Mouse (Mus musculus) megakaryocyte, embryonic 14.5 days (primary cell): ENCODE data around the gene Fgf13. TPM values are rescaled to one million over a fixed set of nuclear protein-coding genes. Genes with fewer than 3 reads are reported as not detected.

ENCODE experiments used
- H3K27me3 ChIP-seq: replicated peaks from 2 replicates; pipeline ENCODE3; 2012; ENCODE audit warnings: inconsistent platforms
- H3K36me3 ChIP-seq: replicated peaks from 2 replicates; pipeline ENCODE3; 2012; ENCODE audit warnings: low read length, inconsistent platforms, mixed read lengths
- H3K4me1 ChIP-seq: 2 replicates; pipeline ENCODE4 v1.6.1; 2012; ENCODE audit warnings: inconsistent platforms
- H3K4me3 ChIP-seq: replicated peaks from 2 replicates; pipeline ENCODE3; 2012; ENCODE audit warnings: moderate library complexity, mild to moderate bottlenecking, inconsistent platforms
- H3K9me3 ChIP-seq: 2 replicates; pipeline ENCODE4 v1.6.1; 2012; ENCODE audit warnings: inconsistent platforms
- FLI1 ChIP-seq: IDR thresholded peaks from 2 replicates; pipeline ENCODE4 v1.6.1; 2012; ENCODE audit warnings: low read length, inconsistent platforms, mixed read lengths
- GATA1 ChIP-seq: IDR thresholded peaks from 3 replicates; pipeline ENCODE4 v1.6.1; 2012; ENCODE audit warnings: mixed read lengths, low read length, inconsistent platforms, borderline replicate concordance
- polyA plus RNA-seq: library from polyadenylated mRNA; stranded (reverse); fragments of >175 nt; gene quantifications from 2 replicates; pipeline ENCODE4 v1.2.3, GENCODE M21; 2012; ENCODE audit warnings: low replicate concordance; ENCODE audit not compliant: insufficient read depth

The Fgf13 gene
- not detected in 2 replicates for polyA plus RNA-seq

DNA sequence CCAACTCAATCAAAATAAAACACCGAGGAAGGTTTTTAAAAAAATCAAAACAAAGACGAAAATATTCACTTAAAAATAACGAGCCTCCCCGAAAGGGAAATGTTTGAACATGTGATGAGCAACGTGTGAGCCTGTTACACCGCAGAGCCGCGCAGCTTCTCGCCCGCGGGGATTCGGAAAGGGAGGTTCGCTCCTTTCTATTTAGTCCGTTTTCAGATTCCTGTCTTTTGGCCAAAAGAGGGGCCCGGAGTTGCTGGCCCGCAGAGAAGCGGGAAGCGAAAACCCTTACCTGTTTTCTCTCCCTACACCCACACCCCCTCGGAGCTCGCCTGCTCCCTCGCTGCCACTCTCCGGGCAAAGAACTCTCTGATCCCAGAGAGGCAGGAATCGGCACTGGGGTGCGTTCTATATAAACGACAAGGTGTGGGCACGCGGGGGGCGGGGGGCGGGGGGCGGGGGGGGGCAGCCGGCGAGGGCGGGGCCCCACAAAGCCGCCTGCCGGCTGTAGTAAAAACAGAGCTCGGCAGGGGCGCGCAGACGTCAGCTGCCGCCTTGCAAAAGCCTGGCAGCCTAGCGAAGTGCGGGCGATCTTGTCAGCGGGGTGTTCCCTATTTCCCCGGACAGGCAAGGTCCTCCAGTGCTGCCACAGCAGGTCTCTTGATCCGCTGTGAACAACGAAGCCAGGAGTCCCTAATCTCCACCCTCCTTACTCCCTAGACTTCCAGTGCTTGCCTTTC is at the start of gene Fgf13:
Gene Fgf13 (minus strand): TSS at position 377 of the 737 bp plus-strand sequence.
- Histone ChIP-seq H3K9me3 (peaks cover 23% of the 10 kb centered on the region), H3K36me3 (no peaks in the 10 kb centered on the region), H3K4me3 (peak within 1 kb of the TSS; percentile 74), H3K27me3 (peaks cover 57% of the 10 kb centered on the region), H3K4me1 (peaks cover 9% of the 10 kb centered on the region; the same call in 1 of the 2 replicates)
- TF ChIP-seq FLI1: no peak
- TF ChIP-seq GATA1: no peak

DNA sequence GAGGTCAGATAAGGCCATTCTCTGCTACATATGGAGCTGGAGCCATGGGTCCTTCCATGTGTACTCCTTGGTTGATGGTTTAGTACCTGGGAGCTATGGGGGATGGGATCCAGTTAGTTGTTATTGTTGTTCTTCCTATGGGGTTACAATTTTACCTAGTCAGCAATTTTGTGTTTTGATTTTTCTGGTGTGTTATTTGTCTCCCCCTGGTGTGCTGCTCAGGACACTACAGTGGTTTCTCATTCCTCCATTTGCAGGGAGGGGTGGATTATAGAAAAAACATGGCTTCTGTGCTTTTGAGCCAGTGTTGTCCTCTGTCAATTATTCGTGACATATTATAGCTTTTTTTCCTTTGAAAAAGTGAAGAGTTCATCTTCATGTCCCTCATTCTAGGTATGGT is 38.7 kb upstream of the Fgf13 start:
- H3K4me3 ChIP-seq: no peak overlapping the region
- no peak for TF ChIP-seq GATA1
- no peak for TF ChIP-seq FLI1
- H3K9me3 ChIP-seq: no peaks in the 10 kb centered on the region
- no peaks in the 10 kb centered on the region for H3K4me1 ChIP-seq
- H3K36me3 ChIP-seq: no peaks in the 10 kb centered on the region
- no peaks in the 10 kb centered on the region for H3K27me3 ChIP-seq

DNA sequence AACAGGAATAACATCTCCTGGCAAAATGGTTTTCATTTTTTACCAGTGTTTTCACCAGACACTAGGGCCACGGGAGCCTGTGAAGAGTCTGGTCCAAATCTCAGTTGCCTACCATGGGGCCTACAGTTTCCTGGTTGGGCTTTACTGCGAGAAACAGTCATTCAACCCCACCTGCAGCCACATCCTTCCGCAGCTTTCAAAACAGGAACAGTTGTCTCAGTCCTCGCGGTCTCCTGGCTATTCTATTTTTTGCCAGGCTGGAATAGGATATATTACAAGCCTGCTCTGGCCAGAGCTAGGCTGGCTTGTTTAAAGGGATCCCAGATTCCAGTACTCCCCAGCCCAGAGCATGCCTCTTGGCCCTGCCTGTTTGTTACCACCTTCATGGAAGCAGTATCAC is 21.2 kb upstream of the Fgf13 start:
- Histone ChIP-seq H3K4me3 (no peak overlapping the region), H3K4me1 (no peaks in the 10 kb centered on the region), H3K9me3 (no peaks in the 10 kb centered on the region), H3K27me3 (peaks cover 9% of the 10 kb centered on the region), H3K36me3 (no peaks in the 10 kb centered on the region)
- no peak for TF ChIP-seq GATA1
- no peak for TF ChIP-seq FLI1

DNA sequence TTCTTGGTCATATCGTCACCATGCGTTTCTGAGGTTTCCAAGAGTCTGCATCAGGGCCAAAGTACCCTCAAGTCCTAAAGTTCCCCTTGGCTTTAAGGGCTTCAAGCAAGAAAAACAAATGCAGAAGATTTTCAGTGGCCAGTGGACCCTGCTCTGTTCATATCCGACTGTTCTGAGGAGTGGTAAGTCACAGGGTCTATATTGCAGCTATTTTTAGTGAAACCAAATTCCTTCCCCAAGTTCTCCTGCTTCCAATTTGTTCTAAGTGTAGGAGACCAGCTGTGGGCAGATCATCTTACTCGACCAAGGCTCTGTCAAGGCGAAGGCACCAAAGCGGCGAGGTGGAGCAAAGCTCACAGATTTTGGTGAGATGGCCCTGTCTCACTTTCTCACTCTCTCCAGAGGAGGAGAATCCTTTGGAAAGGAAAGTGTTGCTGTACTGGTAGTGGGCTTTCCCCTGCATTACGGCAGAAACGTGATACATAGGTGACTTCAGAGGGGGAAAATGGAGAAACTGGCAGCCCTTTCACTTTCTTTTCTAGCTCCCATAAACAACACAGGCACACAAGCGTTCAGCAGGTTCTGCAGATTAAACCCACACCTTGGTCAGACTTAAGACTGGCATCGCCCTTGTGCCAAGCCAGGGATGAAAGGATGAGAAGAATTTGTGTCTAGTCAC is 17.8 kb upstream of the Fgf13 start:
- no peaks in the 10 kb centered on the region for H3K36me3 ChIP-seq
- no peak overlapping the region for H3K4me3 ChIP-seq
- no peaks in the 10 kb centered on the region for H3K9me3 ChIP-seq
- H3K27me3 ChIP-seq: peaks cover 9% of the 10 kb centered on the region
- TF ChIP-seq GATA1: no peak
- no peak for TF ChIP-seq FLI1
- no peaks in the 10 kb centered on the region for H3K4me1 ChIP-seq

DNA sequence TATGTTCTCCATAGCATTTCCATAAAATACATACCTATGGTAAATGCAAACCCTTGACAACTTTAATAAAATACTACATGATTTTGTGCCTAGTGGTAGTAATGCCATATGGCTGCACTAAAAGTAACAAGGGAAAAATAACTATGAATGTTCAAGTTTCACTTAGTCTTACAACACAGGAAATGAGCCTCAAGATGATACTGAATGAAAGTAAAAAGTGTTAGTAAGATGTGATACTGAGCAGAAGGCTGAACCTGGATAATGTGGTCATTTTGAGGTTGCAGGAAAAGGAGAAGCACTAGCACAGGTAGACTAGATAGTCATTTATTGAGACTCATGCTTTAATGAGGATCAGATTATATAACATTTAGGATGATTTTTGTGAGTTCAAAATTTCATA is 16.2 kb upstream of the Fgf13 start:
- no peaks in the 10 kb centered on the region for H3K36me3 ChIP-seq
- TF ChIP-seq FLI1: no peak
- H3K4me1 ChIP-seq: no peaks in the 10 kb centered on the region
- H3K4me3 ChIP-seq: no peak overlapping the region
- H3K9me3 ChIP-seq: no peaks in the 10 kb centered on the region
- H3K27me3 ChIP-seq: peaks cover 8% of the 10 kb centered on the region

DNA sequence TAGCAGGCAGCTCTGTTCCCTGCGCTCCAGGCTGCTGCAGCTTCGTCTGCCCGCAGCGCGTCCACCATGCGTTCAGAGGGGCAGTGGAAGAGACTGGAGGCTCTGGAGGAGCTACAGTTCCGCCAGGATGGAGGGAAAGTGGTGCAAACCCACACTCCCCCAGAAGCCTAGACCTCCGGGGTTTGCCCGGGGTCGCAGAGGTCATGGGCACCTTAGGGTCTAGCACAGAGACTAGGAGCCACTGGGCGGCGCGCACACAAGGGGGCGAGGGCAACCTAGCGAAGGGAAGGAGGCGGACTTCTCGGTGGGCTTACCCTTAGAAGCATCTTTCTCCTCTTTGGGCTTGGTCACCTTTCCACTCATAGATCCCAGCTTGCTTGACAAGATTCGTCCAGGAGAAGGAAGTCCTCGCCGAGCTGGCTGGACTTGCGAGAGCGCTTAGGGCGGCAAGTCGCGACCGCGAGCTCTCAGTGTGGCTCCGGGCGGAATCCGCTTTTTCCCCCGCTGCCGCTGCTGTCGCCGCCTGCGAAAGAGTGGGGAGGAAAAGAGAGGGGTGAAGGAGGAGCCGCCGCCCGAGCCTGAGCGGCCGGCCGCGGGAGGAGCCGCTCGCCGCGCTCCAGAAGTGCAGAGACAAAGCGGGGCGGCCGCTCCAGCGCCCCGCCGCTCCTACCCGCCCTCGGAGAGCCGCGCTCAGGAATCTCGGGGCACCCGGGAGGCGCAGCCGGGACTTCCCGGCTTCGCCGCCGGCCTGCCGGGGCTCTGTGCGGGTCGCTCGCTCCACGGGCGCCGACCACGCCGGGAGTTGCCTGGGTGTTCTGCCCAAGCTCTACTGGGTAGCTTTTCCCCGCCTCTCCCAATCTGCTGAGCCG is 811 bp downstream of the Fgf13 start:
- H3K4me3 ChIP-seq: peak overlapping the region; percentile 51
- peaks cover 54% of the 10 kb centered on the region for H3K27me3 ChIP-seq
- TF ChIP-seq GATA1 (no peak), FLI1 (no peak)
- no peaks in the 10 kb centered on the region for H3K36me3 ChIP-seq
- peaks cover 9% of the 10 kb centered on the region; the same call in 1 of the 2 replicates for H3K4me1 ChIP-seq
- peaks cover 23% of the 10 kb centered on the region for H3K9me3 ChIP-seq

DNA sequence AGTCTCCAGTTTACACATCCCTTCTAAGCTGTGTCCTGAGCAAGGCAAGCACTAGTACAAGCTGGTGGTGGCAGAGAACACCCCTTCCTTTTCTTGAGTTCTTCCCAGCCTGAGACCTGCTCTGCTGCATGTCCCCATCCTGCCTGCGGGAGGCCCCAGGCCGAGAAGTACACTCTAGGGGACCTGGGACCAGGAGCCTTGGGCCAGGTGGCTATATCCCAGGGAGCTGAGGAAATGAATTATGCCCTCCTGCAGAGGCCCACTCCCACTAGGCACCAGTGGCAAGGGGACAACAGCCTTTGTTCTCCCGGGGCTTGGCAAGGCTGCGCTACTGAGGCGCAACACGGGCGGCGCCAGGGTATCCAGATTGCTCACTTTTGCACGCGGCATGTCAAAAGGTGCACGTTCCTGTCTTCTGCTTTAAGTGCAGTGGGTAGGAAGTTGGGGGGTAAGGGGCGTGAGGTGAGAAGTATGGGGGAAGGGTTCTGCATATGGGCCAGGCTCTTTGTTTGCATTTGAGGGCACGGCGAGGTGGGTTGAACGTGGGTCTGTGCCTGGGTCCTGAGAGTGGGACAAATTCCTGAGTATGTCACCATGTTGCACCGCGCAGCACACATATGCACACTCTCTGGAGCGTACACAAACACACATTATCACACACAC is 1.7 kb downstream of the Fgf13 start:
- peaks cover 54% of the 10 kb centered on the region for H3K27me3 ChIP-seq

DNA sequence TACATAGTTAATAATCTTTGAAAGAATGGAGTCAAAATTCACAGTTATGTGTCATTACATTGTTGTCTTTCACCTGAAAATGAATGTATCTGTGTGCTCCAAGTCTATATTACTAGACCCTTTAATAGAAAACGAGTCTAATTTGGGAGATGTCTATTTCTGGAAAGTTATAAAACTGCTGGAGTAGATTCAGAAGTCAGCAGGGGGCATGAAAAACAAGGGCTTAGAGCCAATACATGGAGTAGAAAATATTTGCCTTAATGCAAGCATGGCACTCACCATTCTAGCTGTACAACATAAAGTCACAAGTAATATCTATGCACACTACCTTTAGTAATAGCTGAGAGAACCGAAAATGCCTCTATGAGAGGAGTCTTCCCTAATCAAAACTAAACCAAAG is 19.9 kb downstream of the Fgf13 start:
- H3K27me3 ChIP-seq: peaks cover 4% of the 10 kb centered on the region
- H3K36me3 ChIP-seq: no peaks in the 10 kb centered on the region
- no peaks in the 10 kb centered on the region for H3K4me1 ChIP-seq
- no peak for TF ChIP-seq FLI1
- H3K4me3 ChIP-seq: no peak overlapping the region
- H3K9me3 ChIP-seq: no peaks in the 10 kb centered on the region

More for the DNA sequence above, 1.7 kb downstream of the Fgf13 start:
- TF ChIP-seq GATA1: no peak
- no peak for TF ChIP-seq FLI1
- peaks cover 23% of the 10 kb centered on the region for H3K9me3 ChIP-seq
- no peaks in the 10 kb centered on the region for H3K36me3 ChIP-seq
- peaks cover 9% of the 10 kb centered on the region; the same call in 1 of the 2 replicates for H3K4me1 ChIP-seq
- H3K4me3 ChIP-seq: no peak overlapping the region

DNA sequence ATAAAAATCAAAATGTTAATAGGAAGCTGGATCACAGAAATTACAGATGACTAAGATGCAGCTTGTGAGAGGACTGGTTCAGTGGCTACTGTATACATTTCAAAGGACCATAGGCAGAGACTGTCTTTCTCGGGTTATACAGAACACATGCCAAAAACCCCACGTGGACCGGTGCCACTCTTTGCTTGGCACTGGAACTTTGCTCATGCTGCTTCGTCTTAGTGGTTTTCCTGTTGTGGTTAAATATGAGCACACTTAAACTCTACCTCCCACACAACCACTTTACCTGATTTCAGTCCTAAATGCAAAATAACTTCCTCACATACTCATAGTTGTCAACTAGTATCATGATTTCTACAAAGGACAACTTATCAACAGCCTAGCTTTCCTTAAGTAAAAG is 59.6 kb downstream of the Fgf13 start:
- no peak overlapping the region for H3K4me3 ChIP-seq
- H3K27me3 ChIP-seq: no peaks in the 10 kb centered on the region
- TF ChIP-seq GATA1 (no peak), FLI1 (no peak)
- no peaks in the 10 kb centered on the region for H3K4me1 ChIP-seq
- no peaks in the 10 kb centered on the region for H3K36me3 ChIP-seq
- H3K9me3 ChIP-seq: no peaks in the 10 kb centered on the region
